In genomic region chr7:92180029-92180428, GRCm38 (mm10) we compare ENCODE assay signal across 8 mouse cellular contexts.
A peak's percentile ranks its signal among the peaks of the same experiment; 100 is the strongest.
DNase-seq lines count a peak whose midpoint lies in the region; ATAC-seq lines count a peak whose summit lies in the region.

No protein-coding gene starts in this region.

- H3K36me3 ChIP-seq in heart, embryonic 13.5 days, result no peaks in the 10 kb centered on the region
- no peaks in the 10 kb centered on the region for H3K36me3 ChIP-seq in embryonic facial prominence, embryonic 14.5 days (ENCODE audit: control insufficient read depth, insufficient read depth, low read length)
- no peaks in the 10 kb centered on the region for H3K36me3 ChIP-seq in intestine, embryonic 14.5 days (ENCODE audit: control insufficient read depth, insufficient read depth, low read length)
- H3K36me3 ChIP-seq in midbrain, embryonic 16.5 days (ENCODE audit: control insufficient read depth, insufficient read depth, low read length), result no peaks in the 10 kb centered on the region

- peak overlapping the region; percentile 65 for H3K4me3 ChIP-seq in heart, embryonic 13.5 days
- H3K4me3 ChIP-seq in embryonic facial prominence, embryonic 14.5 days (ENCODE audit: low read depth, low read length), result peak overlapping the region; percentile 45
- peak overlapping the region; percentile 29; the same call in 1 of the 2 replicates for H3K4me3 ChIP-seq in intestine, embryonic 14.5 days (ENCODE audit: low read depth, low read length)
- no peak overlapping the region; the same call in 1 of the 2 replicates for H3K4me3 ChIP-seq in midbrain, embryonic 16.5 days (ENCODE audit: low read depth, low read length)

- peak overlapping the region; percentile 85 for H3K4me2 ChIP-seq in heart, embryonic 13.5 days
- peak overlapping the region; percentile 72 for H3K4me2 ChIP-seq in embryonic facial prominence, embryonic 14.5 days (ENCODE audit: low read depth, low read length)
- peak overlapping the region; percentile 58 for H3K4me2 ChIP-seq in intestine, embryonic 14.5 days (ENCODE audit: low read length)
- H3K4me2 ChIP-seq in midbrain, embryonic 16.5 days (ENCODE audit: low read length), result peak overlapping the region; percentile 66

- H3K27me3 ChIP-seq in heart, embryonic 13.5 days (replicated peaks), result no peaks in the 10 kb centered on the region; the same call in 1 of the 2 replicates
- H3K27me3 ChIP-seq in embryonic facial prominence, embryonic 14.5 days (replicated peaks; ENCODE audit: control insufficient read depth, insufficient read depth, low read length), result no peaks in the 10 kb centered on the region
- H3K27me3 ChIP-seq in intestine, embryonic 14.5 days (replicated peaks; ENCODE audit: control insufficient read depth, insufficient read depth, low read length), result peaks cover 6% of the 10 kb centered on the region; the same call in 1 of the 2 replicates
- 0 out of 2 replicates have a peak, but pooled peaks cover 2% of the 10 kb centered on the region for H3K27me3 ChIP-seq in midbrain, embryonic 16.5 days (ENCODE audit: control insufficient read depth, insufficient read depth, low read depth, low read length)

- WGBS in heart, embryonic 13.5 days, result 34% methylated on average over 5 of the region's 5 CpGs
- WGBS in embryonic facial prominence, embryonic 14.5 days, result 46% methylated on average over 5 of the region's 5 CpGs
- WGBS in intestine, embryonic 14.5 days, result 47% methylated on average over 5 of the region's 5 CpGs
- 36% methylated on average over 5 of the region's 5 CpGs for WGBS in midbrain, embryonic 16.5 days

- intact Hi-C loops in heart, postnatal 10 days (cut with DNase I), result no loop called here
- intact Hi-C loops in left cerebral cortex, postnatal 25 days (cut with DNase I), result no loop called here

- H3K27ac ChIP-seq in heart, embryonic 13.5 days (replicated peaks), result peak overlapping the region; percentile 83
- H3K27ac ChIP-seq in embryonic facial prominence, embryonic 14.5 days (replicated peaks; ENCODE audit: low read depth, low read length), result peak overlapping the region; percentile 69
- no peak overlapping the region for H3K27ac ChIP-seq in intestine, embryonic 14.5 days (ENCODE audit: low read depth)
- H3K27ac ChIP-seq in midbrain, embryonic 16.5 days (ENCODE audit: low read length), result no peak overlapping the region

- peak overlapping the region; percentile 85 for H3K9ac ChIP-seq in heart, embryonic 13.5 days
- H3K9ac ChIP-seq in embryonic facial prominence, embryonic 14.5 days (ENCODE audit: low read depth, low read length), result peak overlapping the region; percentile 64
- no peak overlapping the region for H3K9ac ChIP-seq in intestine, embryonic 14.5 days (ENCODE audit: low read length)
- no peak overlapping the region for H3K9ac ChIP-seq in midbrain, embryonic 16.5 days (ENCODE audit: low read depth, low read length)

- no peak for ATAC-seq in heart, embryonic 13.5 days (ENCODE audit: extremely low read depth, insufficient number of reproducible peaks, low FRiP score, low TSS enrichment)
- ATAC-seq in embryonic facial prominence, embryonic 14.5 days (ENCODE audit: low read depth), result no peak
- ATAC-seq in intestine, embryonic 14.5 days (replicated peaks; ENCODE audit: low FRiP score, low TSS enrichment, low read depth), result no peak
- no peak for ATAC-seq in midbrain, embryonic 16.5 days

- peaks cover 31% of the 10 kb centered on the region for H3K4me1 ChIP-seq in heart, embryonic 13.5 days
- H3K4me1 ChIP-seq in embryonic facial prominence, embryonic 14.5 days (ENCODE audit: control insufficient read depth, insufficient read depth, low read length), result peaks cover 19% of the 10 kb centered on the region; the same call in 1 of the 2 replicates
- H3K4me1 ChIP-seq in intestine, embryonic 14.5 days (replicated peaks; ENCODE audit: control insufficient read depth, insufficient read depth, low read length), result peaks cover 2% of the 10 kb centered on the region; the same call in 1 of the 2 replicates
- H3K4me1 ChIP-seq in midbrain, embryonic 16.5 days (ENCODE audit: control insufficient read depth, insufficient read depth, low read length), result peaks cover 9% of the 10 kb centered on the region; the same call in 1 of the 2 replicates

- H3K9me3 ChIP-seq in heart, embryonic 13.5 days, result no peaks in the 10 kb centered on the region
- no peaks in the 10 kb centered on the region for H3K9me3 ChIP-seq in embryonic facial prominence, embryonic 14.5 days (ENCODE audit: control insufficient read depth, low read length)
- no peaks in the 10 kb centered on the region for H3K9me3 ChIP-seq in intestine, embryonic 14.5 days (ENCODE audit: control insufficient read depth, low read length)
- no peaks in the 10 kb centered on the region for H3K9me3 ChIP-seq in midbrain, embryonic 16.5 days (replicated peaks; ENCODE audit: control insufficient read depth, low read length, poor library complexity, severe bottlenecking)

- DNase-seq in heart, postnatal 10 days, result no peak
- DNase-seq in embryonic facial prominence, embryonic 14.5 days (ENCODE audit: low spot score), result no peak
- no peak for DNase-seq in intestine, embryonic 14.5 days (ENCODE audit: low spot score)
- DNase-seq in adrenal gland, postnatal 36 days, result no peak
- DNase-seq in ovary, postnatal 36 days (ENCODE audit: low spot score), result no peak
- DNase-seq in left cerebral cortex, postnatal 25 days (ENCODE audit: low spot score in 2 of 2), result no peak

Comparison
In these comparisons a context has a peak if more than half of its experiments do, and no peak if none do; other contexts are left out.
1. H3K27ac ChIP-seq: peak in heart, embryonic 13.5 days (single experiment) and embryonic facial prominence, embryonic 14.5 days (single experiment); none in intestine, embryonic 14.5 days (single experiment) and midbrain, embryonic 16.5 days (single experiment).
2. H3K9ac ChIP-seq: peak in heart, embryonic 13.5 days (single experiment) and embryonic facial prominence, embryonic 14.5 days (single experiment); none in intestine, embryonic 14.5 days (single experiment) and midbrain, embryonic 16.5 days (single experiment).
3. Peak in every context shown above with its lines, with median percentiles within 50 percentile points of each other: H3K4me2 ChIP-seq.